Comparison of ENCODE assay signal across 15 mouse cellular contexts in genomic region chr13:58655552-58655951, GRCm38 (mm10). TPM values are rescaled to one million over a fixed set of nuclear protein-coding genes. Genes with fewer than 3 reads are reported as not detected.
A peak's percentile ranks its signal among the peaks of the same experiment; 100 is the strongest.
DNase-seq lines count a peak whose midpoint lies in the region; ATAC-seq and TF ChIP-seq lines count a peak whose summit lies in the region.
"Had no signal": no experiment of that assay in that cellular context is flagged by ENCODE, and none has a peak within 500 bp of the region (broad histone marks: within the 10 kb centered on the region; RNA-seq: fewer than 3 reads in every experiment).

No protein-coding gene starts in this region.

- peak; percentile 99 for TF ChIP-seq CTCF in E14TG2a.4 (conservative IDR thresholded peaks at IDR 0.05; ENCODE audit: low read length)
- TF ChIP-seq CTCF in brain, embryonic 14.5 days (IDR thresholded peaks at IDR 0.05; ENCODE audit: borderline replicate concordance, extremely low read depth, insufficient read depth, insufficient read length) = peak; percentile 53

- DNase-seq in embryo, embryonic 10.5 days (ENCODE audit: low spot score) = peak; percentile 32
- no peak for DNase-seq in embryo, embryonic 11 days
- DNase-seq in liver = peak; percentile 14
- DNase-seq in brain, embryonic 14.5 days (ENCODE audit: low read depth) = no peak
- DNase-seq in layer of hippocampus, adult 9-10 months (ENCODE audit: low spot score) = no peak
- DNase-seq in layer of hippocampus, adult 9-11 months = no peak
- DNase-seq: adrenal gland, postnatal 25 days; cerebellum, adult 11 months; right cerebral cortex, adult 18-20 months had no signal

- no peaks in the 10 kb centered on the region for H3K4me1 ChIP-seq in liver, embryonic 12.5 days
- H3K4me1 ChIP-seq in E14TG2a.4 (replicated peaks; ENCODE audit: low read depth, low read length) = peaks cover 7% of the 10 kb centered on the region; the same call in 1 of the 2 replicates
- H3K4me1 ChIP-seq: heart, embryonic 12.5 days; limb, embryonic 15.5 days had no signal

- H3K27me3 ChIP-seq in liver, embryonic 12.5 days (replicated peaks) = no peaks in the 10 kb centered on the region
- H3K27me3 ChIP-seq in E14TG2a.4 (ENCODE audit: insufficient read depth, low read length) = peaks cover 12% of the 10 kb centered on the region
- H3K27me3 ChIP-seq: heart, embryonic 12.5 days; limb, embryonic 15.5 days had no signal

- no peak overlapping the region for H3K9ac ChIP-seq in liver, embryonic 12.5 days
- H3K9ac ChIP-seq: heart, embryonic 12.5 days; limb, embryonic 15.5 days had no signal

- 59% methylated on average over 10 of the region's 10 CpGs for WGBS in liver, embryonic 12.5 days (ENCODE audit: insufficient replicate concordance)

- H3K4me2 ChIP-seq in liver, embryonic 12.5 days = no peak overlapping the region
- H3K4me2 ChIP-seq: heart, embryonic 12.5 days; limb, embryonic 15.5 days had no signal

- no peaks in the 10 kb centered on the region for H3K9me3 ChIP-seq in liver, embryonic 12.5 days (replicated peaks)
- H3K9me3 ChIP-seq in E14TG2a.4 (ENCODE audit: low read length) = no peaks in the 10 kb centered on the region; the same call in 1 of the 2 replicates
- H3K9me3 ChIP-seq: embryonic facial prominence, embryonic 10.5 days; limb, embryonic 15.5 days had no signal

- no peak for ATAC-seq in liver, embryonic 12.5 days

- TF ChIP-seq POLR2A in brain, embryonic 14.5 days (IDR thresholded peaks at IDR 0.05; ENCODE audit: borderline replicate concordance, extremely low read depth, insufficient read depth, insufficient read length, poor library complexity, severe bottlenecking) = no peak

- no peaks in the 10 kb centered on the region for H3K36me3 ChIP-seq in liver, embryonic 12.5 days
- no peaks in the 10 kb centered on the region for H3K36me3 ChIP-seq in E14TG2a.4 (ENCODE audit: insufficient read depth, low read length)
- H3K36me3 ChIP-seq: embryonic facial prominence, embryonic 10.5 days; heart, embryonic 12.5 days; limb, embryonic 15.5 days had no signal

- H3K4me3 ChIP-seq in liver, embryonic 12.5 days = no peak overlapping the region
- 0 out of 2 replicates have a peak overlapping the region, but pooled peaks have one; percentile 29 for H3K4me3 ChIP-seq in E14TG2a.4 (replicated peaks; ENCODE audit: low read length)
- H3K4me3 ChIP-seq: embryonic facial prominence, embryonic 10.5 days; heart, embryonic 12.5 days; limb, embryonic 15.5 days had no signal

- no peak overlapping the region for H3K27ac ChIP-seq in liver, embryonic 12.5 days
- H3K27ac ChIP-seq: embryonic facial prominence, embryonic 10.5 days; limb, embryonic 15.5 days had no signal

RNA-seq across cellular contexts. Expression of gene Slc28a3, which starts 44.9 kb away (rescaled TPM):
- not detected in 2 replicates for polyA plus RNA-seq in liver, embryonic 12.5 days (2016; fragmentation: Nextera tagmentation; extraction: Ambion mirVana)
- 0.03 and 0.15 TPM in 2 replicates for polyA plus RNA-seq in brain, embryonic 14.5 days (2012; rRNA removed)
- polyA plus RNA-seq: C2C12; embryonic facial prominence, embryonic 10.5 days; heart, embryonic 12.5 days had no signal

Comparison
In these comparisons a context has a peak if more than half of its experiments do, and no peak if none do; other contexts are left out.
1. DNase-seq: peak in embryo, embryonic 10.5 days (single experiment) and liver (single experiment); none in embryo, embryonic 11 days (single experiment), brain, embryonic 14.5 days (single experiment), layer of hippocampus, adult 9-10 months (single experiment) and layer of hippocampus, adult 9-11 months (single experiment).